Mouse (Mus musculus) intestine, postnatal 0 days (tissue): ENCODE measurements at regions not wholly inside any gene's neighbourhood (a gene's known extent, or its start where the extent isn't known, plus 50 kb on each side); places are given as distances from the start of the nearest gene placed in this dataset.

Source experiments
- ATAC-seq: fragments of 200-750 bp; cut with Nextera tagmentation; 2 replicates; pipeline ENCODE4 v1.8.0; 2017; ENCODE audit warnings: mild to moderate bottlenecking, moderate TSS enrichment, moderate library complexity
- H3K27ac ChIP-seq: fragments of 300-500 bp; sonication (generic); 2 replicates; pipeline ENCODE4 v1.5.1; 2014; ENCODE audit warnings: mild to moderate bottlenecking, low read depth, low read length, moderate library complexity
- H3K27me3 ChIP-seq: fragments of 300-500 bp; sonication (generic); replicated peaks from 2 replicates; pipeline ENCODE4 v1.6.1; 2014; ENCODE audit warnings: low read length, mixed read lengths; ENCODE audit not compliant: control insufficient read depth, insufficient read depth
- H3K36me3 ChIP-seq: fragments of 300-500 bp; sonication (generic); 2 replicates; pipeline ENCODE4 v1.6.1; 2014; ENCODE audit warnings: mild to moderate bottlenecking, moderate library complexity; ENCODE audit not compliant: control insufficient read depth, insufficient read depth
- H3K4me1 ChIP-seq: fragments of 300-500 bp; sonication (generic); replicated peaks from 2 replicates; pipeline ENCODE4 v1.6.1; 2014; ENCODE audit warnings: antibody characterized with exemption, low read length, mixed read lengths; ENCODE audit not compliant: control insufficient read depth, insufficient read depth
- H3K4me2 ChIP-seq: fragments of 300-500 bp; sonication (generic); replicated peaks from 2 replicates; pipeline ENCODE4 v1.6.1; 2014; ENCODE audit warnings: low read depth, mild to moderate bottlenecking, moderate library complexity
- H3K4me3 ChIP-seq: fragments of 300-500 bp; sonication (generic); 2 replicates; pipeline ENCODE4 v1.5.1; 2014; ENCODE audit warnings: low read depth, low read length
- H3K9ac ChIP-seq: fragments of 300-500 bp; sonication (generic); 2 replicates; pipeline ENCODE4 v1.6.1; 2014; ENCODE audit warnings: mild to moderate bottlenecking, low read depth, low read length
- H3K9me3 ChIP-seq: fragments of 300-500 bp; sonication (generic); 2 replicates; pipeline ENCODE4 v1.6.1; 2016; ENCODE audit warnings: mixed run types; ENCODE audit not compliant: control insufficient read depth
- CTCF ChIP-seq: sonication (generic); IDR thresholded peaks from 2 replicates; pipeline ENCODE4 v1.5.1; 2016; ENCODE audit warnings: low read depth, mild to moderate bottlenecking, control low read depth, antibody characterized with exemption, moderate library complexity
- WGBS: fragments of 180-500 bp; shearing (Covaris S2); extraction: QIAGEN DNeasy Blood & Tissue Kit; methylation state at CpG from one replicate; pipeline ENCODE4 v1.1.7; 2014; 5-methylcytosine and 5-hydroxymethylcytosine counted together

- WGBS: 48% methylated on average over 3 of the region's 3 CpGs
- H3K9ac ChIP-seq: no peak overlapping the region
- H3K36me3 ChIP-seq: no peaks in the 10 kb centered on the region
- H3K9me3 ChIP-seq: no peaks in the 10 kb centered on the region
- ATAC-seq: no peak
- no peak overlapping the region for H3K4me3 ChIP-seq
- no peak overlapping the region for H3K4me2 ChIP-seq
- no peaks in the 10 kb centered on the region for H3K27me3 ChIP-seq
- TF ChIP-seq CTCF: no peak
- no peak overlapping the region for H3K27ac ChIP-seq
- H3K4me1 ChIP-seq: no peaks in the 10 kb centered on the region
Measured at GRCm38 (mm10) chr3:8123141-8123540, 1486.7 kb downstream of the Zfp704 start.

GRCm38 (mm10) chr3:8098291-8098690 is 1478.0 kb upstream of the 1700008P02Rik start:
- Histone ChIP-seq H3K9ac (no peak overlapping the region), H3K36me3 (no peaks in the 10 kb centered on the region), H3K4me1 (no peaks in the 10 kb centered on the region), H3K4me2 (no peak overlapping the region), H3K4me3 (no peak overlapping the region), H3K9me3 (no peaks in the 10 kb centered on the region), H3K27ac (no peak overlapping the region), H3K27me3 (no peaks in the 10 kb centered on the region)
- no peak for ATAC-seq
- WGBS: 70% methylated on average over 1 of the region's 1 CpGs
- TF ChIP-seq CTCF: no peak

- no peaks in the 10 kb centered on the region for H3K4me1 ChIP-seq
- H3K27me3 ChIP-seq: no peaks in the 10 kb centered on the region
- H3K9ac ChIP-seq: no peak overlapping the region
- no peak overlapping the region for H3K4me3 ChIP-seq
- 50% methylated on average over 2 of the region's 2 CpGs for WGBS
- no peaks in the 10 kb centered on the region for H3K9me3 ChIP-seq
- no peak overlapping the region for H3K4me2 ChIP-seq
- TF ChIP-seq CTCF: no peak
- no peak overlapping the region for H3K27ac ChIP-seq
- no peaks in the 10 kb centered on the region for H3K36me3 ChIP-seq
- no peak for ATAC-seq
Measured at GRCm38 (mm10) chr3:8084749-8085148, 1464.5 kb upstream of the 1700008P02Rik start.

- Histone ChIP-seq H3K27me3 (no peaks in the 10 kb centered on the region), H3K4me1 (no peaks in the 10 kb centered on the region), H3K27ac (no peak overlapping the region), H3K4me2 (no peak overlapping the region), H3K4me3 (no peak overlapping the region), H3K9me3 (no peaks in the 10 kb centered on the region), H3K36me3 (no peaks in the 10 kb centered on the region), H3K9ac (no peak overlapping the region)
- ATAC-seq: no peak
- TF ChIP-seq CTCF: no peak
Measured at GRCm38 (mm10) chr3:8053711-8054110, 1433.5 kb upstream of the 1700008P02Rik start.

- Histone ChIP-seq H3K9me3 (no peaks in the 10 kb centered on the region), H3K4me2 (no peak overlapping the region), H3K27me3 (no peaks in the 10 kb centered on the region), H3K9ac (no peak overlapping the region), H3K4me1 (no peaks in the 10 kb centered on the region), H3K36me3 (no peaks in the 10 kb centered on the region), H3K27ac (no peak overlapping the region), H3K4me3 (no peak overlapping the region)
- TF ChIP-seq CTCF: no peak
- 79% methylated on average over 4 of the region's 4 CpGs for WGBS
- ATAC-seq: no peak
Measured at GRCm38 (mm10) chr3:8051167-8051566, 1430.9 kb upstream of the 1700008P02Rik start.

- no peak for ATAC-seq
- 68% methylated on average over 1 of the region's 1 CpGs for WGBS
Measured at GRCm38 (mm10) chr3:8049706-8050105, 1429.5 kb upstream of the 1700008P02Rik start.

GRCm38 (mm10) chr3:8046348-8046747 is 1426.1 kb upstream of the 1700008P02Rik start:
- Histone ChIP-seq H3K27me3 (no peaks in the 10 kb centered on the region), H3K4me2 (no peak overlapping the region), H3K4me1 (no peaks in the 10 kb centered on the region), H3K36me3 (no peaks in the 10 kb centered on the region), H3K9me3 (no peaks in the 10 kb centered on the region), H3K4me3 (no peak overlapping the region), H3K9ac (no peak overlapping the region), H3K27ac (no peak overlapping the region)
- WGBS: 36% methylated on average over 3 of the region's 3 CpGs
- ATAC-seq: no peak
- TF ChIP-seq CTCF: no peak

More at GRCm38 (mm10) chr3:8049706-8050105, 1429.5 kb upstream of the 1700008P02Rik start:
- H3K4me2 ChIP-seq: no peak overlapping the region
- H3K4me1 ChIP-seq: no peaks in the 10 kb centered on the region
- H3K9me3 ChIP-seq: no peaks in the 10 kb centered on the region
- no peak for TF ChIP-seq CTCF
- no peaks in the 10 kb centered on the region for H3K36me3 ChIP-seq
- no peak overlapping the region for H3K4me3 ChIP-seq
- no peaks in the 10 kb centered on the region for H3K27me3 ChIP-seq
- H3K27ac ChIP-seq: no peak overlapping the region
- H3K9ac ChIP-seq: no peak overlapping the region
